Mouse (Mus musculus): ENCODE data around the gene Sh3bp4.

The Sh3bp4 gene

GRCm38 (mm10) chr1:89071371-89072142 lies 1.3 kb downstream of the Sh3bp4 start:
- DNase-seq: no peak

DNA sequence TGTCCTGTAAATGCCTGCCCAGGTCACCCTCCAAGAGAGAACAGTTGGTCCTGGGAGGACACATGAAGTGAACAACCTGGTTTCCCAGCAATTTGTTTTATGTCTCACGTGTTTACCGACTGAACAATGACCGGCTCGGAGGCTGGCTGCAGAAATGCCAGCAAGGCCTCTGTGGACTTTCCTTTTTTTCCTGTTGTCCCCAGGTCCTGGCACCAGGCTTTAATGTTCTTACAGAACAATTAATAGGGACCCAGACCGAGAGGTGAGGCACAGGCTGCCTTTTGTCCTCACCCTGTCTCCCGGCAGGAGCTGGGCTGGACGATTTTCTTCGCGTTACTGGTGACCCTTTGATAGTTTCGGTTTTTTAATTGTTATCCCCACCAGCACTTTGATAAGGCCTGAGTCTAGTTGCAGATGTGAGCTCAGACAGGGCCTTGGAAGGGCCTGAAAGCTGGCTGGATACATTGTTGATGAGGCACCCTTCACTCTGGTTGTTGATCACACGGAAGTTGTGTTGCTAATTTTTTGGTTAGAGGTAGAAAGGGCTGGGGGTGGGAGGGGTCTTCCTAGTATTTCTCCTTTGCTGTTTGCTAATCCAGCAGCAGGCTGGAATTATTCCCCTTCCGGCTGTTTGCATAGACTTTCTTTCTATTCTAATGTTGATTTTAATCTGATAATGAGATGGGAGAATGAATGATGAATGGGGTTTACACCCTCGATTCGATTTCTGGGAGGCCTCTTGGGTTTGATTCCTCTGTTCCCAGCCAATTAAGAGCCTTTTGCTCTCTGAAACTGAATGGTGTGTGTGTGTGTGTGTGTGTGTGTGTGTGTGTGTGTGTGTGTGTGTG lies 2.2 kb downstream of the Sh3bp4 start:
- peak; percentile 39 to 48 for DNase-seq

- DNase-seq: no peak
These were observed 3.2 kb downstream of the Sh3bp4 start for GRCm38 (mm10) chr1:89073291-89073846.

- DNase-seq: no peak
These were observed 4.5 kb downstream of the Sh3bp4 start for GRCm38 (mm10) chr1:89074678-89075077.

DNA sequence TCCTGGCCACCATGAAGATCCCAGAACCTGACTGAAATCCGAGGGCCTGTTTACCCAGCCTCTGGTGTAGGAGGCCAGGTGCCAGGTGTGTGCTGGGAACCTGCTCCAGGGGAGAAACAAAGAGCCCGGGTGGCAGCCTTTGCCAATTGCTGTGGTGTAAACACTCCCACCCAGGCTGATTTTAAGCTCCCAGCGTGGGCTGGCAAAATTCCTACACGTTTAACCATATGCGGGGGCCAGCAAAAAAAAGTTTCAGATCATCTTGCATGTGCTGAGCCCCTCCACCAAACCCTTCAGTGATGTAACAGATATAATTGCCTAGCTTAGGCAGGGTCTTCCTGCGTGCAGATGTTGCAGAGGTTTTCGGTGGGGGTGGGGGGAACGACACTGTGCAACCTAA lies 4.9 kb downstream of the Sh3bp4 start:
- no peak for DNase-seq

- no peak for DNase-seq
These were observed 6.6 kb downstream of the Sh3bp4 start for GRCm38 (mm10) chr1:89076777-89077176.

GRCm38 (mm10) chr1:89078240-89078639 lies 8.0 kb downstream of the Sh3bp4 start:
- no peak for DNase-seq

GRCm38 (mm10) chr1:89078730-89079129 lies 8.5 kb downstream of the Sh3bp4 start:
- DNase-seq: no peak

GRCm38 (mm10) chr1:89079239-89079638 lies 9.0 kb downstream of the Sh3bp4 start:
- DNase-seq: no peak

DNA sequence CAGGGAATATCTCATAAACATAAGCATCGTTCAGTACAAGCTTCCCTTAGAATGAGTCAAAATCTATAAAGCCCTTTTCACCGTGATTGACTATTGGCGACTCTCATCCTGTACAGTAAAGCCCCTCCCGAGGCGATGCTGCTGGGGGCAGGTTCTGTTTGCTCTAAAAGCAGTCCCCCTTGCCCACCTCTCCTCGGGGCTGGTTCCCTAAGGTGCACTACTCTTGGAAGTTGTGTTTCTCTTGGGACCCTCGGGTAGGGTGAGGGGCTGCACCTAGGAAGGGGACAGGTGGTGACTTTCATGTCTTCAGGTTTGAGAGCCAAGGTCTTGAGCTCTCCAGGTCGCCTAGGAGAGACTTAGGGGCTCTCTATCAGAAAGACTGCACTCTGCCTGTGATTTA lies 10.2 kb downstream of the Sh3bp4 start:
- DNase-seq: no peak

- no peak for DNase-seq
These were observed 10.6 kb downstream of the Sh3bp4 start for GRCm38 (mm10) chr1:89080795-89081194.

GRCm38 (mm10) chr1:89081371-89081770 lies 11.2 kb downstream of the Sh3bp4 start:
- DNase-seq: peak in 1 of 2 experiments; percentile 49

DNA sequence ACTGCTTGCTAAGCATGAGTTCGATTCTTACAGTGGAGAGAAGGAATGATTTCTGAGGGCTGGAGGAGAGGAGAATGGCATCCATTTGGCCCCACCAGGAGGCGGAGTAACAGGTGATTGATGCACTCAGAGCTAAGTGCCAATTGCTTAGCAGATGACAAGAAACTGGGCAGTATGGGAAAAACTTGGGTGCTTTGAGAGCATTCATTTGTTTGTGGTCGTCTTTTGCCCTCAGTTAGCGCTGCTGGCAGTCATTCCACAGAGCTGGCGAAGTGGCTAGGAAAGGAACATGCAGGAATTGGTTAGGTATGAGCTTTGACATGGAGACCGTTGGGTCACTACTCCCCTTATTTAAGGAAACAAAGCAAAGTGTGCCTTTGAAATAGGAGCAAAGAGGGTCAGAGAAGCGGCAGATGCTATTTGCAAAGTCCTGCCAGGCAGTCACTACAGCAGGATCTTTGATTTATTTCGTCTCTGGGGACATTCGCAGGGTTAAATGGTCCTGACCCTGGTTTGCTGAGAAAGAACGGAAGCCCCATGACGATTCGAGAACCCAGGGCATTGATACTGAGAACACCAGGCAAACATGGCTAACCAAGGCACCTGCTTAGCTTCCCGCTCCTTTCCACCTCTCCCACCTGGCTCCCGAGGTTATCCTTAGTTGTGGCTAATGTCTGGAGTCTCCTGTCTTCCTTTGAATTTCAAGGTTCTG lies 12.1 kb downstream of the Sh3bp4 start:
- DNase-seq: no peak

GRCm38 (mm10) chr1:89086575-89087153 lies 16.4 kb downstream of the Sh3bp4 start:
- DNase-seq: peak in 1 of 2 experiments; percentile 2

- DNase-seq: peak in 1 of 2 experiments; percentile 42
These were observed 17.9 kb downstream of the Sh3bp4 start for GRCm38 (mm10) chr1:89088144-89088543.

DNA sequence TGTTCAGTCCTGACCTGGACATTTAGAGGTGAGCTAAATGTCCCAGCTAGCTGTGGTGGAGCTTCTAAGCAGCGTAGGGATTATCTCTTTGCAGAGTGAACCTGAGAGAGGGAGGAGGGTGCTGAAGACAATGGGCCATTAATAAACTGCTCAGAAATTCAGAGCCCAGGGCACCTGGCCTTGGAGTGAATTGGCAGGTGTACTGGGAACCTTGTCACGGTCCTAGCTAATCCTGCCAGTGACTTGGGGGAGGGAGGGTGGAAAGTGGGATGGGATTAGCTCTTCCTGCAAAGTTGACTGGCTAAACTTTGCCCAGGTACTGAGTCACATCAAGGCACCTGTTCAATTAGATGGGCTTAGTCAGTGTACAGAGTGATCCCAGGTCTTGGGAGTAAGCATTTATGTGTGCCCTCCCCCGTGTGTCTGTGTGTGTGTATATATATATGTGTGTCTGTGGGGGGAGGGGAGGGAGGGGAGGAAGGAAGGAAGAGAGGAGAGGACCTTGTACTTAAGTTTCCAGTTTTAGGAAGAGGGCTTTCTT lies 18.6 kb downstream of the Sh3bp4 start:
- no peak for DNase-seq

- no peak for DNase-seq
These were observed 19.8 kb downstream of the Sh3bp4 start for GRCm38 (mm10) chr1:89089821-89090600.

DNA sequence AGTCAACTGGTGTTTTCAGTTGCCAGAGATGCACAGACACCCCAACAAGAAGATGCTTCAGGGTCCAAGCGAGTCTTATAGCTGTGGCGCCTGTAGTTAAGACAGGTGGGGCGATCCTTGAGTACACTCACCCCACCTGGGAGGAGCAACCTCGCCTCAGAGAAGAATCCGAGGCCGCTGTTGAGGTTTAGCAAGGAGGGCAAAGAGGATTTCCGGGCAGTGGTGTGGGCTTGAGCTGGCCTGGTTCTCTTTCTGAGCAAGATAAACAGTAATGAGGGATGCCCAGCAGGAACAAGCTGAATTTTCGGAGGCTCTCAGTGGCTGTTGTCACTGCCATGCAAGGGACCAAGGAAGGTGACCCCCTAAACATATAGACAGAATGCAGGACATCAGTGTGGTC lies 20.5 kb downstream of the Sh3bp4 start:
- no peak for DNase-seq

DNA sequence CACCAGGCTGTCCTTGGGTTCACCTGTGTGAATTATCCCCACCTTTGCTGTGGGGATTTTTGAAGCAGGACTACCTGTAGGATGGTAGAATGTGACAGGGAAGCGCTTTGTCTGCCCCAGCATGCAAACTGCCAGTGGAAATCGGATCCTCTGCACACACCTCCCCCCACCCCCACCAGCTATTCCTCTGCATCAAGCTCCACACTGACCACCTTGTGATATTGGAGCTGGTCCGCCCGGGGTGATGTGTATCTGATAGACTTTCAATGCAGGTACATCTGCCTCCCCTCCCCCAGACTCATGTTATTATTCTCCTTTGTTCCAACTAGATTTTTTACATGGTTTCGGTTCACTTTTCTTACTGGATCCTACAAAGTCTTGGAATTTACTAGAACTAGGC lies 21.8 kb downstream of the Sh3bp4 start:
- no peak for DNase-seq

DNA sequence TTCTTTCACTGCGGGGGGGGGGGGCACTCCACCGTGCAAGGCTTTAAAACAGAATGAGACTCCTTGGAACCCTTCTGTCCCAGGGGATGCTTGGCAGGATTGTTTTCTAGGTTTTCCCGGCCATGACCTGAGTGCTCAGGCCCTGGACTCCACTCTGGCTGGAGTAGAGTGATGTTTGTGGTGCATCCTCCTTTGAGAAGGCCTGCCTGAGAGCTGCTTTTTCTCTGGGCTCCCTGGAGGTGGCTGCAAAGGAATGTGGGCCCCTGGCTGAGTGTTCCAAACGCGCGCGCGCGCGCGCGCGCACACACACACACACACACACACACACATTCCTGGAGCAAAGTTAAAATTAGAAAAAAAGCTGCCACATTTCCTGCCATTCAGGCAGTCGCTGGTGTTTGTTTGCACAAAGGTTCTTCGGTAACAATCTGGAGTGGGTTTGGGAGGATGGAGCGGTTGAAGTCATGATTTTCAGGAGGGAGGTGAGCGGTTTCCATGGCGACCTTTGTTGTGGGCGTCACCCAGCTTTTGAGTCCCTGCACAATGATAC lies 22.3 kb downstream of the Sh3bp4 start:
- DNase-seq: peak; percentile 59 to 66

- no peak for DNase-seq
These were observed 23.5 kb downstream of the Sh3bp4 start for GRCm38 (mm10) chr1:89093696-89094095.
